Mouse (Mus musculus) cerebellum, adult 2 months (tissue): ENCODE data around the gene Eps15l1.

Source experiments
- CTCF ChIP-seq: fragments of 200-500 bp; IDR thresholded peaks from 2 replicates; pipeline ENCODE4 v1.5.1; 2011; ENCODE audit warnings: low read depth, mild to moderate bottlenecking, control low read depth, low read length, moderate library complexity, borderline replicate concordance; ENCODE audit not compliant: insufficient read depth
- POLR2A ChIP-seq: fragments of 200-500 bp; IDR thresholded peaks from 2 replicates; pipeline ENCODE4 v1.6.1; 2011; ENCODE audit warnings: low read length, control low read depth, borderline replicate concordance; ENCODE audit not compliant: insufficient read depth

GRCm38 (mm10) chr8:72353700-72354045 is 67.6 kb downstream of the Eps15l1 start:
- TF ChIP-seq POLR2A (no peak), CTCF (no peak)
